Mouse (Mus musculus): ENCODE data around the gene Sgip1.
A peak's percentile ranks its signal among the peaks of the same experiment; 100 is the strongest.

Sgip1 gene

GRCm38 (mm10) chr4:102840956-102841729 lies 100.0 kb downstream of the Sgip1 start:
- no peak for DNase-seq

GRCm38 (mm10) chr4:102850498-102850897 lies 109.4 kb downstream of the Sgip1 start:
- no peak for DNase-seq

GRCm38 (mm10) chr4:102851161-102851560 lies 110.1 kb downstream of the Sgip1 start:
- no peak for DNase-seq

GRCm38 (mm10) chr4:102852290-102852689 lies 111.2 kb downstream of the Sgip1 start:
- DNase-seq, result no peak

GRCm38 (mm10) chr4:102852808-102853207 lies 111.7 kb downstream of the Sgip1 start:
- no peak for DNase-seq

- no peak for DNase-seq
These were observed 112.4 kb downstream of the Sgip1 start for GRCm38 (mm10) chr4:102853330-102854022.

- no peak for DNase-seq
These were observed 114.1 kb downstream of the Sgip1 start for GRCm38 (mm10) chr4:102854928-102855892.

GRCm38 (mm10) chr4:102856086-102856485 lies 115.0 kb downstream of the Sgip1 start:
- DNase-seq, result no peak

GRCm38 (mm10) chr4:102859259-102860194 lies 118.4 kb downstream of the Sgip1 start:
- peak; percentile 44 to 61 for DNase-seq

- no peak for DNase-seq
These were observed 121.9 kb downstream of the Sgip1 start for GRCm38 (mm10) chr4:102862751-102863710.

GRCm38 (mm10) chr4:102866531-102866930 lies 125.4 kb downstream of the Sgip1 start:
- no peak for DNase-seq

GRCm38 (mm10) chr4:102871274-102871673 lies 130.2 kb downstream of the Sgip1 start:
- no peak for DNase-seq

GRCm38 (mm10) chr4:102883142-102883541 lies 142.0 kb downstream of the Sgip1 start:
- no peak for DNase-seq

- no peak for DNase-seq
These were observed 143.1 kb downstream of the Sgip1 start for GRCm38 (mm10) chr4:102884228-102884627.

GRCm38 (mm10) chr4:102886459-102886858 lies 145.4 kb downstream of the Sgip1 start:
- DNase-seq, result no peak

GRCm38 (mm10) chr4:102886902-102887301 lies 145.8 kb downstream of the Sgip1 start:
- no peak for DNase-seq

- no peak for DNase-seq
These were observed 146.9 kb downstream of the Sgip1 start for GRCm38 (mm10) chr4:102887770-102888689.

- DNase-seq, result no peak
These were observed 154.8 kb downstream of the Sgip1 start for GRCm38 (mm10) chr4:102895866-102896265.

GRCm38 (mm10) chr4:102898987-102899386 lies 157.9 kb downstream of the Sgip1 start:
- no peak for DNase-seq
